Mouse (Mus musculus): ENCODE results near the gene Spsb1. TPM values are rescaled to one million over a fixed set of nuclear protein-coding genes. Genes with fewer than 3 reads are reported as not detected.

The Spsb1 gene
- polyA plus RNA-seq, 1 experiment, result 3.9 TPM

- Histone ChIP-seq H3K27ac (ENCODE audit: control insufficient read depth, insufficient read depth, low read depth, low read length, poor library complexity) (no peak overlapping the region), H3K4me3 (replicated peaks; ENCODE audit: control insufficient read depth, low read depth, low read length) (no peak overlapping the region), H3K4me1 (ENCODE audit: control insufficient read depth, insufficient read depth, low read length) (no peaks in the 10 kb centered on the region)
- no peak for TF ChIP-seq POLR2A (IDR thresholded peaks at IDR 0.05; ENCODE audit: borderline replicate concordance, control insufficient read depth, low read depth, low read length)
- peak; percentile 22; the same call in 1 of the 2 replicates for TF ChIP-seq CTCF (IDR thresholded peaks at IDR 0.05; ENCODE audit: control insufficient read depth, insufficient read depth, low read length)
Measured at GRCm38 (mm10) chr4:149870412-149870811, 84.4 kb downstream of the Spsb1 start.

GRCm38 (mm10) chr4:149868725-149869124 lies 86.1 kb downstream of the Spsb1 start:
- Histone ChIP-seq H3K4me1 (ENCODE audit: control insufficient read depth, insufficient read depth, low read length) (no peaks in the 10 kb centered on the region), H3K27ac (ENCODE audit: control insufficient read depth, insufficient read depth, low read depth, low read length, poor library complexity) (no peak overlapping the region), H3K4me3 (replicated peaks; ENCODE audit: control insufficient read depth, low read depth, low read length) (no peak overlapping the region)
- TF ChIP-seq POLR2A (IDR thresholded peaks at IDR 0.05; ENCODE audit: borderline replicate concordance, control insufficient read depth, low read depth, low read length) (no peak), CTCF (IDR thresholded peaks at IDR 0.05; ENCODE audit: control insufficient read depth, insufficient read depth, low read length) (no peak)
- WGBS, result 74% methylated on average over 14 of the region's 14 CpGs

GRCm38 (mm10) chr4:149868009-149868408 lies 86.8 kb downstream of the Spsb1 start:
- 82% methylated on average over 9 of the region's 9 CpGs for WGBS
- TF ChIP-seq POLR2A (IDR thresholded peaks at IDR 0.05; ENCODE audit: borderline replicate concordance, control insufficient read depth, low read depth, low read length) (no peak), CTCF (IDR thresholded peaks at IDR 0.05; ENCODE audit: control insufficient read depth, insufficient read depth, low read length) (no peak)
- Histone ChIP-seq H3K4me1 (ENCODE audit: control insufficient read depth, insufficient read depth, low read length) (no peaks in the 10 kb centered on the region), H3K4me3 (replicated peaks; ENCODE audit: control insufficient read depth, low read depth, low read length) (no peak overlapping the region), H3K27ac (ENCODE audit: control insufficient read depth, insufficient read depth, low read depth, low read length, poor library complexity) (no peak overlapping the region)

GRCm38 (mm10) chr4:149867351-149867750 lies 87.5 kb downstream of the Spsb1 start:
- H3K4me3 ChIP-seq (replicated peaks; ENCODE audit: control insufficient read depth, low read depth, low read length), result no peak overlapping the region
- H3K4me1 ChIP-seq (ENCODE audit: control insufficient read depth, insufficient read depth, low read length), result no peaks in the 10 kb centered on the region
- H3K27ac ChIP-seq (ENCODE audit: control insufficient read depth, insufficient read depth, low read depth, low read length, poor library complexity), result no peak overlapping the region
- WGBS, result 69% methylated on average over 4 of the region's 4 CpGs
- no peak for TF ChIP-seq POLR2A (IDR thresholded peaks at IDR 0.05; ENCODE audit: borderline replicate concordance, control insufficient read depth, low read depth, low read length)
- no peak for TF ChIP-seq CTCF (IDR thresholded peaks at IDR 0.05; ENCODE audit: control insufficient read depth, insufficient read depth, low read length)

- WGBS, result 78% methylated on average over 4 of the region's 4 CpGs
- no peak overlapping the region for H3K4me3 ChIP-seq (replicated peaks; ENCODE audit: control insufficient read depth, low read depth, low read length)
- TF ChIP-seq CTCF (IDR thresholded peaks at IDR 0.05; ENCODE audit: control insufficient read depth, insufficient read depth, low read length) (no peak), POLR2A (IDR thresholded peaks at IDR 0.05; ENCODE audit: borderline replicate concordance, control insufficient read depth, low read depth, low read length) (no peak)
- no peak overlapping the region for H3K27ac ChIP-seq (ENCODE audit: control insufficient read depth, insufficient read depth, low read depth, low read length, poor library complexity)
- no peaks in the 10 kb centered on the region for H3K4me1 ChIP-seq (ENCODE audit: control insufficient read depth, insufficient read depth, low read length)
Measured at GRCm38 (mm10) chr4:149864395-149864794, 90.4 kb downstream of the Spsb1 start.

- no peak overlapping the region for H3K4me3 ChIP-seq (replicated peaks; ENCODE audit: control insufficient read depth, low read depth, low read length)
- 70% methylated on average over 9 of the region's 9 CpGs for WGBS
- no peak for TF ChIP-seq CTCF (IDR thresholded peaks at IDR 0.05; ENCODE audit: control insufficient read depth, insufficient read depth, low read length)
- no peak for TF ChIP-seq POLR2A (IDR thresholded peaks at IDR 0.05; ENCODE audit: borderline replicate concordance, control insufficient read depth, low read depth, low read length)
- no peak overlapping the region for H3K27ac ChIP-seq (ENCODE audit: control insufficient read depth, insufficient read depth, low read depth, low read length, poor library complexity)
- no peaks in the 10 kb centered on the region; the same call in 1 of the 2 replicates for H3K4me1 ChIP-seq (ENCODE audit: control insufficient read depth, insufficient read depth, low read length)
Measured at GRCm38 (mm10) chr4:149863522-149863921, 91.3 kb downstream of the Spsb1 start.

GRCm38 (mm10) chr4:149860393-149860792 lies 94.5 kb downstream of the Spsb1 start:
- TF ChIP-seq POLR2A (IDR thresholded peaks at IDR 0.05; ENCODE audit: borderline replicate concordance, control insufficient read depth, low read depth, low read length), result no peak
- no peak for TF ChIP-seq CTCF (IDR thresholded peaks at IDR 0.05; ENCODE audit: control insufficient read depth, insufficient read depth, low read length)
- 83% methylated on average over 6 of the region's 6 CpGs for WGBS
- H3K4me3 ChIP-seq (replicated peaks; ENCODE audit: control insufficient read depth, low read depth, low read length), result no peak overlapping the region
- H3K4me1 ChIP-seq (ENCODE audit: control insufficient read depth, insufficient read depth, low read length), result no peaks in the 10 kb centered on the region; the same call in 1 of the 2 replicates
- H3K27ac ChIP-seq (ENCODE audit: control insufficient read depth, insufficient read depth, low read depth, low read length, poor library complexity), result no peak overlapping the region

- 32% methylated on average over 8 of the region's 8 CpGs for WGBS
- TF ChIP-seq POLR2A (IDR thresholded peaks at IDR 0.05; ENCODE audit: borderline replicate concordance, control insufficient read depth, low read depth, low read length), result no peak
- TF ChIP-seq CTCF (IDR thresholded peaks at IDR 0.05; ENCODE audit: control insufficient read depth, insufficient read depth, low read length), result no peak
- H3K4me3 ChIP-seq (replicated peaks; ENCODE audit: control insufficient read depth, low read depth, low read length), result no peak overlapping the region
- no peak overlapping the region for H3K27ac ChIP-seq (ENCODE audit: control insufficient read depth, insufficient read depth, low read depth, low read length, poor library complexity)
- H3K4me1 ChIP-seq (ENCODE audit: control insufficient read depth, insufficient read depth, low read length), result peaks cover 2% of the 10 kb centered on the region; the same call in 1 of the 2 replicates
Measured at GRCm38 (mm10) chr4:149858584-149858983, 96.3 kb downstream of the Spsb1 start.

- no peak overlapping the region for H3K27ac ChIP-seq (ENCODE audit: control insufficient read depth, insufficient read depth, low read depth, low read length, poor library complexity)
- peaks cover 2% of the 10 kb centered on the region; the same call in 1 of the 2 replicates for H3K4me1 ChIP-seq (ENCODE audit: control insufficient read depth, insufficient read depth, low read length)
- 79% methylated on average over 6 of the region's 6 CpGs for WGBS
- TF ChIP-seq CTCF (IDR thresholded peaks at IDR 0.05; ENCODE audit: control insufficient read depth, insufficient read depth, low read length), result no peak
- no peak overlapping the region for H3K4me3 ChIP-seq (replicated peaks; ENCODE audit: control insufficient read depth, low read depth, low read length)
Measured at GRCm38 (mm10) chr4:149858097-149858496, 96.7 kb downstream of the Spsb1 start.

All from bone marrow, adult 2 months (tissue).